Mouse (Mus musculus): Measurements from ENCODE around the gene Pard3.

DNA sequence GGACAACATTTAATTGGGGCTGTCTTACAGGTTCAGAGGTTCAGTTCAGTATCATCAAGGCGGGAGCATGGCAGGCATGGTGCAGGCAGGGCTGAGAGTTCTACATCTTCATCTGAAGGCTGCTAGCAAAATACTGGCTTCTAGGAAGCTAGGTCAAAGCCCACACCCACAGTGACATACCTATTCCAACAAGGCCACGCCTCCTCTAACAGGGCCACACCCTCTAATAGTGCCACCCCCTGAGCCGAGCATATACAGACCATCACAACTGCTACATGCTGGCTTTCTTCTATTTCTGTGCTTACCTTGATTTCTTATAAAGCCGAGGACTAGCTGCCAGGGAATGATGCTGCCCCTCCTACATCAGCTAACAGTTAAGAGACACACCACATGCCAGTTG, 513.0 kb downstream of the Pard3 start:
- no peak for TF ChIP-seq POLR2A (IDR thresholded peaks at IDR 0.05; ENCODE audit: low read depth, low read length)
- TF ChIP-seq CTCF (conservative IDR thresholded peaks at IDR 0.05; ENCODE audit: insufficient read depth, insufficient read length, low read depth, low read length) = no peak
